Mouse (Mus musculus) kidney, adult 2 months (tissue): Measurements from ENCODE around the gene Cobl.

Source experiments
- CTCF ChIP-seq: fragments of 200-500 bp; conservative IDR thresholded peaks from 2 replicates; pipeline ENCODE4 v1.5.1; 2011; ENCODE audit warnings: low read depth, mild to moderate bottlenecking, control low read depth, low read length, moderate library complexity, mixed read lengths; ENCODE audit not compliant: insufficient read depth, insufficient read length
- POLR2A ChIP-seq: fragments of 200-500 bp; IDR thresholded peaks from one replicate; pipeline ENCODE4 v1.6.1; 2011; ENCODE audit warnings: low read depth, low read length, control low read depth

GRCm38 (mm10) chr11:12416899-12417298 is 47.9 kb downstream of the Cobl start:
- TF ChIP-seq CTCF (no peak), POLR2A (no peak)
